Mouse (Mus musculus) left cerebral cortex, postnatal 14 days (tissue): ENCODE results near the gene Smc4. TPM values are rescaled to one million over a fixed set of nuclear protein-coding genes. Genes with fewer than 3 reads are reported as not detected.

Experiments
- DNase-seq, 2 experiments: peaks; one replicate each; pipeline ENCODE4 v3.0.0; 2021 to 2022; ENCODE audit warnings: low spot score in 2 of 2, mixed read lengths in 1 of 2
- intact Hi-C: fragments of 180-260 bp; cut with DNase I; formaldehyde crosslinking; loops from one replicate; pipeline ENCODE4 v1.15.1; 2025
- microRNA-seq, 2 experiments: library from miRNA; unstranded; fragments of <30 nt; microRNA quantifications; one replicate each; pipeline ENCODE4 v1.2.0; 2022
- total RNA-seq, 2 experiments: library from RNA; stranded (reverse); gene quantifications; 2 replicates each; pipeline ENCODE4 v1.2.3; 2021

Smc4 gene
- total RNA-seq, 2 experiments from 2014 or later, result 6.4 to 8.2 TPM

- intact Hi-C loops, result no loop called here
- DNase-seq, result no peak
Observed at GRCm38 (mm10) chr3:69055871-69056270, 51.3 kb downstream of the Smc4 start.

- DNase-seq, result no peak
- intact Hi-C loops, result loop anchor here (10.0 kb wide), 1 partner anchor 346 kb away; no protein-coding TSS in a partner anchor
Observed at GRCm38 (mm10) chr3:69060672-69061071, 56.1 kb downstream of the Smc4 start.

- DNase-seq, result no peak
- intact Hi-C loops, result loop anchor here (10.0 kb wide), 1 partner anchor 348 kb away; no protein-coding TSS in a partner anchor
Observed at GRCm38 (mm10) chr3:69062764-69063163, 58.2 kb downstream of the Smc4 start.

- intact Hi-C loops, result loop anchor here (10.0 kb wide), 1 partner anchor 349 kb away; no protein-coding TSS in a partner anchor
- DNase-seq, result peak in 1 of 2 experiments; percentile 58
Observed at GRCm38 (mm10) chr3:69064005-69064404, 59.5 kb downstream of the Smc4 start.

Small RNA genes within 50 kb of the gene (microRNA-seq; reads per million reads assigned to microRNA genes)
- 428 to 506 reads per million in 2 experiments for gene Mir15b
- gene Mir16-2, result 56.7 to 92.9 reads per million in 2 experiments

Other genes starting within 250 kb of the Smc4 start
- gene 1110032F04Rik, start 135.2 kb upstream of the Smc4 start, total RNA-seq, result 10 to 100 TPM; 14.6 to 15.2 TPM
- gene Ift80, start 168 bp upstream of the Smc4 start, total RNA-seq, result 10 to 100 TPM; 17.6 to 17.7 TPM
- gene Trim59, start 40.0 kb downstream of the Smc4 start, total RNA-seq, result 1 to 10 TPM; 3.6 to 6.3 TPM
- 10 to 100 TPM; 59.9 to 61.2 TPM for gene Kpna4, start 122.4 kb downstream of the Smc4 start, total RNA-seq
- not detected for gene Arl14, start 217.7 kb downstream of the Smc4 start, total RNA-seq